Mouse (Mus musculus): ENCODE data around the gene Celsr1. TPM values are rescaled to one million over a fixed set of nuclear protein-coding genes. Genes with fewer than 3 reads are reported as not detected.

The Celsr1 gene
- polyA plus RNA-seq, 1 experiment from 2014 or later, result 3.5 TPM

DNA sequence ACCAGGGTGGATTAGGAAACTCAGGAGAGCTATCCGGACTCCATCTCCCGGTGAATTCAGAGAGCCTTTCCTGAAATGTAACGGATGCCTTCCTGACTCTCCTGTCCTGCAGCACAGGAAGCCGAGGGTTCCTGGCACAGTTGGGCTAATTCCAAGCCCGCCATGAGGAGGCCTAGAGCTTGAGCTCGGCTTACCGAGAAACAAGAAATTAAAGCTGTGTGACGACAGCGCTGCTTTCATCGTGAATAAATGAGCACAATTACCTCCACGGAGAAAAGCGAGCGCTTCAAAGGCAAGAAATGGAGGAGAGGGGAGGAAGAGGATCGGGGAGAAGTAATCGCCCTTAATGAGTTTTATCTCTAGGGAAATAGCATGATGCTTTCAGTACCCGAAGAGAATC is 57.8 kb downstream of the Celsr1 start:
- H3K4me1 ChIP-seq (ENCODE audit: insufficient read depth, low read length), result peaks cover 5% of the 10 kb centered on the region; the same call in 1 of the 2 replicates
- no peaks in the 10 kb centered on the region for H3K9me3 ChIP-seq (ENCODE audit: low read length)
- no peak overlapping the region for H3K4me3 ChIP-seq (ENCODE audit: low read length)
- no peaks in the 10 kb centered on the region for H3K27me3 ChIP-seq (ENCODE audit: insufficient read depth, low read length)
- WGBS, result 45% methylated on average over 16 of the region's 16 CpGs
- H3K27ac ChIP-seq (ENCODE audit: low read length), result no peak overlapping the region
- H3K36me3 ChIP-seq (ENCODE audit: insufficient read depth, low read length), result no peaks in the 10 kb centered on the region
- no peak overlapping the region for H3K4me2 ChIP-seq (replicated peaks; ENCODE audit: low read depth, low read length)
- no peak overlapping the region for H3K9ac ChIP-seq (replicated peaks; ENCODE audit: low read length)
- ATAC-seq (ENCODE audit: low FRiP score, low TSS enrichment), result no peak

DNA sequence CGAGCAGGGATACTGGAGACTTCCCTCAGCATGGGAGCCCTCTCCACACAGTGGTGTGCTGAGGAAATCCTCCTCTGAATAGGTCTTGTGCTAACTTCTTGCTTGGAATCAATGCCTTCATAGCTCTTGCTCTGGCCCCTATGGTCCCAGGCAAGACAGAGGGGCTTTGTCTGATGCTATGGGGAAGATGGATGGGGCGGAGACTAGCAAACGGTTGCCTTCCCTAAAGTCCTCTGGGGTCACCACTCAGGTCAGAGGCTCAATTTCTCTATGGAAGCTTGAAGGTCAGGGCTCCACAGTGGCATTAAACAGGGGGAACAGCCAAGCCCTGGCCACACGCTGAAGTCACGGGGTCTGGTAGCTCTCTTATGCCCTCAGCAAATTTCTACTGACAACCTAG is 62.0 kb downstream of the Celsr1 start:
- no peak overlapping the region for H3K9ac ChIP-seq (replicated peaks; ENCODE audit: low read length)
- no peak overlapping the region for H3K4me2 ChIP-seq (replicated peaks; ENCODE audit: low read depth, low read length)
- peaks cover 11% of the 10 kb centered on the region for H3K4me1 ChIP-seq (ENCODE audit: insufficient read depth, low read length)
- 66% methylated on average over 5 of the region's 5 CpGs for WGBS
- H3K9me3 ChIP-seq (ENCODE audit: low read length), result no peaks in the 10 kb centered on the region
- no peak for ATAC-seq (ENCODE audit: low FRiP score, low TSS enrichment)
- no peak overlapping the region for H3K4me3 ChIP-seq (ENCODE audit: low read length)
- H3K27ac ChIP-seq (ENCODE audit: low read length), result no peak overlapping the region
- no peaks in the 10 kb centered on the region for H3K27me3 ChIP-seq (ENCODE audit: insufficient read depth, low read length)
- no peaks in the 10 kb centered on the region for H3K36me3 ChIP-seq (ENCODE audit: insufficient read depth, low read length)

DNA sequence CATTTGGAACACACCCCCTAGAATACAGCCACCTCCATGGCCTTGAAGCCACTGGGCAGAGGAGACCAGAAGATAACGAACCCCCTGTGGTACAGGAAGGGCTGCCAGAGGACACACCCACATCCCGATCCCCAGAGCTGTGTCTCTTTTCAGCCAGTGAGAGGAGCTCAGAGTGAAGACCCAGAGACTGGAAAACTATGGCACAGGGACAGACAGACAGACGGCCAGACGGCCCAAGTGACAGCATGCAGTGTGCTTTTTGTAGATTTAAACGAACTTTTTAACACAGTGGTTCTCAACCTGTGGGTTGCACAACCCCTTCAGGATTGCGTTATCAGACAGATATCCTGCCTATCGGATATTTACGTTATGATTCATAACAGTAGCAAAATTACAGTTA is 63.1 kb downstream of the Celsr1 start:
- 77% methylated on average over 8 of the region's 8 CpGs for WGBS
- ATAC-seq (ENCODE audit: low FRiP score, low TSS enrichment), result no peak
- no peaks in the 10 kb centered on the region for H3K9me3 ChIP-seq (ENCODE audit: low read length)
- H3K4me2 ChIP-seq (replicated peaks; ENCODE audit: low read depth, low read length), result no peak overlapping the region
- H3K36me3 ChIP-seq (ENCODE audit: insufficient read depth, low read length), result no peaks in the 10 kb centered on the region
- no peak overlapping the region for H3K4me3 ChIP-seq (ENCODE audit: low read length)
- H3K27me3 ChIP-seq (ENCODE audit: insufficient read depth, low read length), result no peaks in the 10 kb centered on the region
- 0 out of 2 replicates have a peak overlapping the region, but pooled peaks have one; percentile 11 for H3K9ac ChIP-seq (replicated peaks; ENCODE audit: low read length)
- peaks cover 11% of the 10 kb centered on the region for H3K4me1 ChIP-seq (ENCODE audit: insufficient read depth, low read length)
- 0 out of 2 replicates have a peak overlapping the region, but pooled peaks have one; percentile 7 for H3K27ac ChIP-seq (ENCODE audit: low read length)

DNA sequence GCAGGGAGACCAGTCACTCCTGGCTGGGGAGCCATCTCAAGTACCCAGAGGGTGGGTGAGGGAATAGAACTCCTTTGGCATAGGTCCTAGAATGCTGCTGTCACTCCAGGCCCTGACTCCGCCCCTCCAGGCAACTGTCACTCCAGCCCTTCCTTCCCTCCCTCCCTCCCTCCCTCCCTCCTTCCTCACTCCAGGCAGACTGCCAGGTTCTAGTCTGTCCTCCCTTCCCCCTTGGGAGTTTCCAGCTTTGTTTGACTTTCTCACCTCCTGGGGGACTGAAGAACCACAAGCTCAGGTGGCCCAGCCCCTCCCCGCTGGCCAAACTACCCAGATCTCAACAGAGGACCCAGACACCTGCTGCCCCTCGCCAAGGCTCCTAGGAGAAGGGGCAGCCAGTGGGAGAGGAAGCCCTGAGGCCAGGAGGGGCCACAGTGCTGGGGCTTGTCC is 63.8 kb downstream of the Celsr1 start:
- WGBS, result 44% methylated on average over 3 of the region's 3 CpGs
- Histone ChIP-seq H3K4me1 (ENCODE audit: insufficient read depth, low read length) (peaks cover 11% of the 10 kb centered on the region), H3K9me3 (ENCODE audit: low read length) (no peaks in the 10 kb centered on the region), H3K27ac (ENCODE audit: low read length) (peak overlapping the region; percentile 54; the same call in 1 of the 2 replicates), H3K4me3 (ENCODE audit: low read length) (no peak overlapping the region), H3K4me2 (replicated peaks; ENCODE audit: low read depth, low read length) (no peak overlapping the region), H3K9ac (replicated peaks; ENCODE audit: low read length) (no peak overlapping the region), H3K27me3 (ENCODE audit: insufficient read depth, low read length) (no peaks in the 10 kb centered on the region), H3K36me3 (ENCODE audit: insufficient read depth, low read length) (no peaks in the 10 kb centered on the region)
- ATAC-seq (ENCODE audit: low FRiP score, low TSS enrichment), result peak; percentile 59

DNA sequence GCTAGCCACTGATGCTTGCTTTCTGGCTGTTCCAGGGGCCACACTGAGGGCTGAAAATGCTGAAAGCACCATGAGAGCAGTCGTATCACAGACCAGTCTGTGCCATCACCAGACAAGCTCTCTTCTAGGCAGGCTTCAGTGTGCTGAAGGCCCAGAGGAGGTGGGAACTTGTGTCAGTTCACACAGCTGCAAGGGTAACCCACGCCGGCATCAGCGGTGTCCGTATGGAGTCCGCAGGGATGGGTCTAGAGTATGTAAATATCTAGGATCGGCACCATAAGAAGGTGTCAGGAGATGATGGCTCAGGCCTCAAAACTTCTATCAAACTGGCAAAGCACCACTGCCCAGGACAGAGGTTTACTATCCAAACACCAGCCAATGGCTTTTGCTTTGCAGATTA is 64.3 kb downstream of the Celsr1 start:
- peak; percentile 14; the same call in 1 of the 2 replicates for ATAC-seq (ENCODE audit: low FRiP score, low TSS enrichment)
- Histone ChIP-seq H3K9me3 (ENCODE audit: low read length) (no peaks in the 10 kb centered on the region), H3K4me1 (ENCODE audit: insufficient read depth, low read length) (peaks cover 11% of the 10 kb centered on the region), H3K4me2 (replicated peaks; ENCODE audit: low read depth, low read length) (no peak overlapping the region), H3K36me3 (ENCODE audit: insufficient read depth, low read length) (no peaks in the 10 kb centered on the region), H3K27me3 (ENCODE audit: insufficient read depth, low read length) (no peaks in the 10 kb centered on the region), H3K4me3 (ENCODE audit: low read length) (no peak overlapping the region), H3K27ac (ENCODE audit: low read length) (no peak overlapping the region), H3K9ac (replicated peaks; ENCODE audit: low read length) (no peak overlapping the region)
- WGBS, result 88% methylated on average over 7 of the region's 7 CpGs

DNA sequence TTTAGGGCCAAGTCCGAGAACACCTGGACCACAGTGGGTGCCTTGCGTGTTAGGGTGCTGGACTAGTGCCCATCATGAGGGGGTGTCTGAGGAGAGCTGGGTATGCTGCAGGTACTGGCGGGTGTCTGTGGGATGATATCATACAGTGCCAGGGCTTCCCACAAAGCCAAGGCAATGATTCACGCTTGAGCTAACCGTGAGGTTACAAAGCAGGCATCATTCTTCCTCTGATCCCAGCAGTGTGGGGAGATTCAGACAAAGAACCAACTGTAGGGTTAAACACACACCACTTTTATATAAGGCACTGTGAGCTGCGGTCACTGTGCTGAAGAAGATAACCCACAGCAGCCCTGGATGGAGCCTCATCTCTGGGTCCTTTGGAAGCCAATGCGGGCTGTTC is 67.5 kb downstream of the Celsr1 start:
- Histone ChIP-seq H3K4me1 (ENCODE audit: insufficient read depth, low read length) (peaks cover 11% of the 10 kb centered on the region), H3K36me3 (ENCODE audit: insufficient read depth, low read length) (peaks cover 5% of the 10 kb centered on the region; the same call in 1 of the 2 replicates), H3K27me3 (ENCODE audit: insufficient read depth, low read length) (no peaks in the 10 kb centered on the region), H3K9me3 (ENCODE audit: low read length) (no peaks in the 10 kb centered on the region), H3K9ac (replicated peaks; ENCODE audit: low read length) (no peak overlapping the region), H3K4me2 (replicated peaks; ENCODE audit: low read depth, low read length) (no peak overlapping the region), H3K27ac (ENCODE audit: low read length) (no peak overlapping the region), H3K4me3 (ENCODE audit: low read length) (no peak overlapping the region)
- 84% methylated on average over 7 of the region's 7 CpGs for WGBS
- ATAC-seq (ENCODE audit: low FRiP score, low TSS enrichment), result no peak

DNA sequence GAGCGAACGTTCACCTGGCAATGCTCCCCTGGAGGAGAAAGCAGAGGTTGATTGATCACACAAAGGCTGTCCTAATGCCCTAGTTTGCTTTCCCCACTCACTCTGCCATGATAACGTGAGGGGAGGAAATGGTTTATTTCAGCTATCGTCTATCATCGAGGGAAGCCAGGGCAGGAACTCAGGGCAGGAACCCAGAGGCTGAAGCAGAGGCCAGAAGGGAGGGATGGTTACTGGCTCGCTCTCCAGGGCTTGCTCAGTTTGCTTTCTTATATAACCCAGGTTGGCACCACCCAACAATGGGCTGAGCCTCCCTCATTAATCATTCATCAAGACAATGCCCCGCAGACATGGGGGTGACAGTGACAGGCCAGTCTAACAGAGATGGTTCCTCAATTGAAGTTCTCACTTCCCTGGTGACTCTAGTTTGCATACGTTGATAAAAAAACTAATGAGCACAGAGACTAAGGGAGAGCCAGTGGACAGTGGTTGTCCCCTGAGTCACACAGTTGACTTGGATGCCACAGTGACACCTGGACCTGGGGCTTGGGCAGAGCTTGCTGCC is 70.2 kb downstream of the Celsr1 start:
- H3K9ac ChIP-seq (replicated peaks; ENCODE audit: low read length), result no peak overlapping the region
- 64% methylated on average over 8 of the region's 8 CpGs for WGBS
- H3K4me2 ChIP-seq (replicated peaks; ENCODE audit: low read depth, low read length), result no peak overlapping the region
- H3K4me1 ChIP-seq (ENCODE audit: insufficient read depth, low read length), result no peaks in the 10 kb centered on the region
- H3K27me3 ChIP-seq (ENCODE audit: insufficient read depth, low read length), result no peaks in the 10 kb centered on the region
- H3K36me3 ChIP-seq (ENCODE audit: insufficient read depth, low read length), result peaks cover 9% of the 10 kb centered on the region; the same call in 1 of the 2 replicates
- no peak overlapping the region for H3K4me3 ChIP-seq (ENCODE audit: low read length)
- no peak overlapping the region for H3K27ac ChIP-seq (ENCODE audit: low read length)
- ATAC-seq (ENCODE audit: low FRiP score, low TSS enrichment), result no peak
- no peaks in the 10 kb centered on the region for H3K9me3 ChIP-seq (ENCODE audit: low read length)

DNA sequence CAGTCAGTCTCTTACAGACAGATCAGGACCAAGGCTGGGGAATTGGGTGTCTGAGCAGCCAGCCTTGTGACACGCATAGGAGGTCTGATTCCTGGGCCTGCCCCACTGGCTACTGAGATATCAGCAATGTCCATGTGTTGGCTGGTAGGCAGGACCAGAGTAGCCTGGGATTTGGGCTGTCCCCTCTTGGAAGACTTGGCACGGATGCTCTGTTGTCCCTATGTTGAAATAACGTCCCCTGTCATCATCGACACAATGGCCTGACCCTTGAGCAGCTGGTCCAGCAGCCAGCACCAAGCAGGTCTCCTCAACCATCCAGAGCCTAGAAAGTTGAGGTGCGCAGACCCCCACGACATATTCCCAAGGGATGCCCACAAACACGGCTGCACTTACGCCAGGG is 70.9 kb downstream of the Celsr1 start:
- WGBS, result 92% methylated on average over 8 of the region's 8 CpGs
- ATAC-seq (ENCODE audit: low FRiP score, low TSS enrichment), result no peak
- Histone ChIP-seq H3K4me1 (ENCODE audit: insufficient read depth, low read length) (no peaks in the 10 kb centered on the region), H3K4me2 (replicated peaks; ENCODE audit: low read depth, low read length) (no peak overlapping the region), H3K27ac (ENCODE audit: low read length) (no peak overlapping the region), H3K36me3 (ENCODE audit: insufficient read depth, low read length) (peaks cover 11% of the 10 kb centered on the region; the same call in 1 of the 2 replicates), H3K9ac (replicated peaks; ENCODE audit: low read length) (no peak overlapping the region), H3K27me3 (ENCODE audit: insufficient read depth, low read length) (no peaks in the 10 kb centered on the region), H3K9me3 (ENCODE audit: low read length) (no peaks in the 10 kb centered on the region), H3K4me3 (ENCODE audit: low read length) (no peak overlapping the region)

DNA sequence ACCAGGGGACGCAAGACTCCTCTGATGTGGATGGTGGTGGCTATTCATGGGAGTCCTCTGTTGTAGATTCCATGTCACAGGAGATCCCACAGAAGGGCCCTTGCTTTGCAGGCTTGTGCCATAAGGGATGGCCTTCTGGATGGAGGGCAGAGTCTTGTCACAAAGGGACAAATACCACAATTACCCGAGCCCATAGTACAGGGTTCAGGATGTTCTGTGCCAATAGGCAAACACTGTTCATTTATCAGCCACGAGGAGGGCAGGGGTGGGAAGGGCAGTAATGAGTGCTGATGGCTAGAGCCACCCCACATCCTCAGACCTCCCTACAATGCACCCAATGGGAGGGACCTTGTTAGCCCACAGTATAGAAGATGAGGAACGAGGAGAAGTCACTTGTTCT is 71.9 kb downstream of the Celsr1 start:
- no peaks in the 10 kb centered on the region for H3K4me1 ChIP-seq (ENCODE audit: insufficient read depth, low read length)
- H3K4me3 ChIP-seq (ENCODE audit: low read length), result no peak overlapping the region
- no peaks in the 10 kb centered on the region for H3K9me3 ChIP-seq (ENCODE audit: low read length)
- 80% methylated on average over 4 of the region's 4 CpGs for WGBS
- no peak overlapping the region for H3K4me2 ChIP-seq (replicated peaks; ENCODE audit: low read depth, low read length)
- H3K27me3 ChIP-seq (ENCODE audit: insufficient read depth, low read length), result no peaks in the 10 kb centered on the region
- H3K27ac ChIP-seq (ENCODE audit: low read length), result no peak overlapping the region
- peaks cover 11% of the 10 kb centered on the region; the same call in 1 of the 2 replicates for H3K36me3 ChIP-seq (ENCODE audit: insufficient read depth, low read length)
- ATAC-seq (ENCODE audit: low FRiP score, low TSS enrichment), result no peak
- H3K9ac ChIP-seq (replicated peaks; ENCODE audit: low read length), result no peak overlapping the region

DNA sequence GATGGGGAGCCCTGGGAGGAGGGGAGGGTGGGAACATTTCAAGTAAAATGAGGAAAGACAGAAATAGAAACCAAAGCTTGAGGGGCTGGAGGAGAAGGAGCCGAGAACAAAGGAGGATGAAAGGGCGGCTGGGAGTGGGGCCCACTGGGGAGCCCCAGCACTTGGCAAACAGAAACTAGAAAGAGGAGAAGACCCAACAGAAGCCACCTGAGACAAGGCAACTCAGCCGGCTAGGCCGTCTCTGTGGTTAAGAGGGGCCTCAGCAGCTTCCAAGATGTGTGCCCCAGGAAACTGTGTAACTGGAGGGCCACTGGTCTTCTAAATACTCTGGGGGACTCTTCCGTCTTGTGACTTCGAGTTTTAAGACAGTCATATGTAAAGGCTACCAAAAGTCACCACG is 72.4 kb downstream of the Celsr1 start:
- Histone ChIP-seq H3K27ac (ENCODE audit: low read length) (no peak overlapping the region), H3K4me2 (replicated peaks; ENCODE audit: low read depth, low read length) (no peak overlapping the region), H3K4me1 (ENCODE audit: insufficient read depth, low read length) (no peaks in the 10 kb centered on the region), H3K36me3 (ENCODE audit: insufficient read depth, low read length) (peaks cover 11% of the 10 kb centered on the region; the same call in 1 of the 2 replicates), H3K27me3 (ENCODE audit: insufficient read depth, low read length) (no peaks in the 10 kb centered on the region), H3K4me3 (ENCODE audit: low read length) (no peak overlapping the region), H3K9ac (replicated peaks; ENCODE audit: low read length) (no peak overlapping the region), H3K9me3 (ENCODE audit: low read length) (no peaks in the 10 kb centered on the region)
- WGBS, result 74% methylated on average over 7 of the region's 7 CpGs
- no peak for ATAC-seq (ENCODE audit: low FRiP score, low TSS enrichment)
